Mouse (Mus musculus): ENCODE data around the gene Tigd3. TPM values are rescaled to one million over a fixed set of nuclear protein-coding genes. Genes with fewer than 3 reads are reported as not detected.
A peak's percentile ranks its signal among the peaks of the same experiment; 100 is the strongest.

The Tigd3 gene
- polyA plus RNA-seq, 1 experiment from 2014 or later, result 7.4 TPM

DNA sequence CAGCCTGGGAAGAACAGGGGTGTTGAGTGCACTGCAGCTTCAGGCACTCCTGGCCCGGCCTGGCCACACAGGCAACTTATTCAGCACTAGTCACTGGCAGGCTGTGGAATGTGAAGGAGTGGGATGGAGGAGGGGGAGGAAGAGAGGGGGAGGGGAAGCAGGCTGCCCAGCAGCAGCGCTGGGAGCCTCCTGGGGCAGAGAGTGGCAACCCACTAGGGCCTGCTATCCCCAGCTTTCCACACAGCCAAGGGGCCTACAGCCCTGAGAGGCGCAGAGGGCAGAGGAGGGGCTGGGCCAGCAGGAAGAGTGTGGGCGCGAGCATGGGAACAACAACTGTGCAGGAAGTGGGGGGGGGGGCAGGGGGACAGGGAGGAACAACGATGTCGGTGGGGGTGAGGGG lies 22.7 kb downstream of the Tigd3 start:
- Histone ChIP-seq H3K36me3 (replicated peaks) (peaks cover 61% of the 10 kb centered on the region), H3K4me3 (peak overlapping the region; percentile 45), H3K9me3 (no peaks in the 10 kb centered on the region), H3K4me1 (peaks cover 61% of the 10 kb centered on the region), H3K27me3 (replicated peaks; ENCODE audit: low read depth, poor library complexity, severe bottlenecking) (no peaks in the 10 kb centered on the region), H3K27ac (replicated peaks) (peak overlapping the region; percentile 89)
- DNase-seq (ENCODE audit: low spot score), result peak; percentile 84
- WGBS, result 4% methylated on average over 7 of the region's 7 CpGs

DNA sequence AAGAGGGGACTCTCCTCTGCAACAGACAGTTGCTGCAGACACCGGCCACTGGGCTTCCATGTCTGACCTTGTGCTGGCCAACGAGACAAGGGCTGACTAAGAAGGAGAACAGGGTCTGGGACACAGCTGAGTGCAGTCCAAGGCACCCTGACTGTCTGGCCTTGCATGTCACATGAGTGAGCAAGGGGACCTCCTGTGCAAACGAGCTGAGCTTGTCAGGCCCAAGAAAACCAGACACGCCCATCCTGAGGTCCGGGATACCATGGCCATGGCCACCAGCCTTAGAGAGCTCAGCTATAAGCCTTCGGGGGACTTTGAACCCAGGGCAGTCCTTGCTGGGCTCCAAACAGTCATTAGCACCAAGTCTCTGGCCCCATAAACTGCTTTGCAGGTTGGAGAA lies 25.9 kb downstream of the Tigd3 start:
- H3K27ac ChIP-seq (replicated peaks), result 0 out of 2 replicates have a peak overlapping the region, but pooled peaks have one; percentile 11
- H3K27me3 ChIP-seq (replicated peaks; ENCODE audit: low read depth, poor library complexity, severe bottlenecking), result no peaks in the 10 kb centered on the region
- 88% methylated on average over 6 of the region's 6 CpGs for WGBS
- peaks cover 91% of the 10 kb centered on the region for H3K36me3 ChIP-seq (replicated peaks)
- no peak for DNase-seq (ENCODE audit: low spot score)
- no peak overlapping the region for H3K4me3 ChIP-seq
- peaks cover 39% of the 10 kb centered on the region for H3K4me1 ChIP-seq
- no peaks in the 10 kb centered on the region for H3K9me3 ChIP-seq

DNA sequence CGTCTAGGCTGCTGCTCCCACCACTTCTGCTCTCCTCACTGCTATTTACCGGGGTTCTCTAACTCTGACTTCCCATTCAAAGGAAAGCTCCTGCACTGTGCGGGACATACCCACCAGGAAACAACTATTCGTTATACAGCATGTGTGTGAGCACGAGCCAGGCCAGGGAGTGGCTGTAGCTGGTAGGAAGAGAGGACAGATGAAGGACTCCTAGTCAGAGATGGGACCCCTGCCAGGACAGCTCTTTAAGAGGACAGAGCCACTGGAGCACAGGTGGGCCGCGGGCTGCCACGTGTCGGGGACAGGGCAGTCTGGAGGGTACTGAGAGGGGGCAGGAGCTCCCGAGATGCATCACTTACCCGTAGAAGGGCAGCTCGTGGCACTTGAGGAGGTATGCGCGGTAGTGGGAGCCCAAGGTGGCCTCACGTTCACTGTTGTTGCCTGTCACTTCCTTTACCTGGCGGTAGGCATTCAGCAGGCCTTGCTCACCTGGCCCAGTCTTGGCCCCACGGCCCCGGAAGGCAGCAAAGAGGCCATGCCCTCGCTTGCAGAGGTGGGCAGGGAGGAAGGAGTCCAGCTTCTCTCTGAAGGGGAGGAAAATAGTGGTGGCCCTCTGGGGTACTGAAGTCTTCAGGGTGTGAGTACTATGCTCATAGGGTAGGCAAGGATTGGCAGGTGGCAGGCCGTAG lies 29.1 kb downstream of the Tigd3 start:
- Histone ChIP-seq H3K9me3 (peaks cover 12% of the 10 kb centered on the region), H3K27me3 (replicated peaks; ENCODE audit: low read depth, poor library complexity, severe bottlenecking) (no peaks in the 10 kb centered on the region), H3K4me1 (peaks cover 8% of the 10 kb centered on the region; the same call in 1 of the 2 replicates), H3K4me3 (no peak overlapping the region), H3K36me3 (replicated peaks) (peaks cover 100% of the 10 kb centered on the region), H3K27ac (replicated peaks) (no peak overlapping the region)
- no peak for DNase-seq (ENCODE audit: low spot score)
- WGBS, result 96% methylated on average over 20 of the region's 20 CpGs

DNA sequence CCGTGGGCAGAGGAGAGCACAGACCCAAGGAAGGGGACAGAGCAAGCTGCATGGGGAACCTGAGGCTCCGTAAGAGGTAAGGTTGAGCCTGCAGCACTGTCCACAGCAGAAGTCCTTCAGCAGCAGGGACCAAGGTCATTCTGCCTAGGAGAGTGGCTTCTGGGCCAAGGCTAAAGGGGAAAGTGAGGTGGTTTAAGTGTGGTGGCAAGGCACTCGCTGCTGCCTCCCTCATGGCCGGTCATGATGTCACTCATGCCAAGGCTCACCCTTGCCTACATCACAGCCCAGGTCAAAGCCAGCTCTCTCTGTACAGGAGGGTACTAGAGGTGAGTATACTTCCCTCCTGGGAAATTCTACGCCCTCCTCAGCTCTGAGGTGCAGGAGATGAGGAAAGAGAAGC lies 30.2 kb downstream of the Tigd3 start:
- WGBS, result 91% methylated on average over 5 of the region's 5 CpGs
- Histone ChIP-seq H3K27ac (replicated peaks) (no peak overlapping the region), H3K4me3 (no peak overlapping the region), H3K36me3 (replicated peaks) (peaks cover 100% of the 10 kb centered on the region), H3K27me3 (replicated peaks; ENCODE audit: low read depth, poor library complexity, severe bottlenecking) (no peaks in the 10 kb centered on the region), H3K4me1 (0 out of 2 replicates have a peak, but pooled peaks cover 7% of the 10 kb centered on the region), H3K9me3 (peaks cover 12% of the 10 kb centered on the region)
- DNase-seq (ENCODE audit: low spot score), result no peak

DNA sequence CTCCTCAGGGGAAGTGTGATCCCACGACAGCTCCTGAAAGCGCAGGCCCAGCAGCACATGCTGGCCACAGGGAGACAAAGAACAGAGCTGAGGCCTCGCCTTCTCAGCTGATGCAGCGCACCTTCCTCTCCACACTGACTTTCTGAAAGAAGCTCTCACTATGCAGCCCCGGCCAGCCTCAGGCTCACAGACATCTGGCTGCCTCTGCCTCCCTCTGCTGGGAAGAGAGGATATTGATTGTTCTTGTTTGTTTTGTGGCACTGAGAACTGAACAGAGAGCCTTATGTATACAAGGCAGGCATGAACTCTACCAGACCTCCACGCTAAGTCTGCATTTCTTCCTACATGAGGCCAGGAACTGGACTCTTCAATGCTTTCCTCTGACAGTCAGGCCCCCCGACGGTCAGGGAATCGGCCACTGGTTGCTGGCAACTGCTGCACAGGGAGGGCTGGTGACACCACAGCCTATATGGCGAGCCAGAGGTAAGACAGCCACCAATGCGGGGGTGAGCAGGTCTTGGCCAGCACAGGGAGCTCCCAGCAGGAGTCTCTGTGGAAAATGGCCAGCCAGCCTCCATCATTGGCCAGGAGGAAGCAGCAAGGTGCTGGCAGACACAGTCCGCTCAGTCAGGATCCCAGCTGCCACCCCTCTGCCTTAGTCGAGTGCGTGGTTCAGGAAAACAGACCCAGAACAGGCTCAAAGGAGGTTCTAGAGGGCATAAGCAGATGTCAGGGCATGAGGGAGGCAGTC lies 31.4 kb downstream of the Tigd3 start:
- Histone ChIP-seq H3K4me1 (0 out of 2 replicates have a peak, but pooled peaks cover 3% of the 10 kb centered on the region), H3K36me3 (replicated peaks) (peaks cover 100% of the 10 kb centered on the region), H3K27me3 (replicated peaks; ENCODE audit: low read depth, poor library complexity, severe bottlenecking) (no peaks in the 10 kb centered on the region), H3K27ac (replicated peaks) (no peak overlapping the region), H3K4me3 (no peak overlapping the region), H3K9me3 (peaks cover 12% of the 10 kb centered on the region)
- 96% methylated on average over 14 of the region's 14 CpGs for WGBS
- DNase-seq (ENCODE audit: low spot score), result no peak

DNA sequence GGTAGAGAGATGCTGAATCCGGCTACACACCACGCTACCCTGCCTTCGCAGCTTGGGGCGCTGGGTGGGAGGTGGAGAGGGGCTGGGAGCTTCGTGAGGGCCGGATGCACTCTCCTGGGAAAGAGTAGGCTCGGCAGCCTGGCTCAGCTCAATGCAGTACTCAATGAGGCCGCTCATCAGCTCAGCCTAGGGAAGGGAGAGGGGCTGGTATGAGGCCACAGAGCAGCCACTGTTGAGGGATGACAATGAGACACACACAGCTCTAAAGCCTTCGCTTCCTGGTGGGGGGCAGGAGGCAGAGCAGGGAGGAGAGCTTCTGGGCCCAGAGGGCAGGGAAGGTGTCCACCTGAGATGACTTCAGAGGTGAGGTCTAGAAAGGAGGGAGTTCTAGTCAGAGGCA lies 37.3 kb downstream of the Tigd3 start:
- H3K9me3 ChIP-seq, result peaks cover 4% of the 10 kb centered on the region; the same call in 1 of the 2 replicates
- H3K27ac ChIP-seq (replicated peaks), result no peak overlapping the region
- H3K4me1 ChIP-seq, result 0 out of 2 replicates have a peak, but pooled peaks cover under 1% of the 10 kb centered on the region
- H3K4me3 ChIP-seq, result peak overlapping the region; percentile 5; the same call in 1 of the 2 replicates
- no peak for DNase-seq (ENCODE audit: low spot score)
- H3K27me3 ChIP-seq (replicated peaks; ENCODE audit: low read depth, poor library complexity, severe bottlenecking), result no peaks in the 10 kb centered on the region
- WGBS, result 65% methylated on average over 9 of the region's 9 CpGs
- H3K36me3 ChIP-seq (replicated peaks), result peaks cover 96% of the 10 kb centered on the region

DNA sequence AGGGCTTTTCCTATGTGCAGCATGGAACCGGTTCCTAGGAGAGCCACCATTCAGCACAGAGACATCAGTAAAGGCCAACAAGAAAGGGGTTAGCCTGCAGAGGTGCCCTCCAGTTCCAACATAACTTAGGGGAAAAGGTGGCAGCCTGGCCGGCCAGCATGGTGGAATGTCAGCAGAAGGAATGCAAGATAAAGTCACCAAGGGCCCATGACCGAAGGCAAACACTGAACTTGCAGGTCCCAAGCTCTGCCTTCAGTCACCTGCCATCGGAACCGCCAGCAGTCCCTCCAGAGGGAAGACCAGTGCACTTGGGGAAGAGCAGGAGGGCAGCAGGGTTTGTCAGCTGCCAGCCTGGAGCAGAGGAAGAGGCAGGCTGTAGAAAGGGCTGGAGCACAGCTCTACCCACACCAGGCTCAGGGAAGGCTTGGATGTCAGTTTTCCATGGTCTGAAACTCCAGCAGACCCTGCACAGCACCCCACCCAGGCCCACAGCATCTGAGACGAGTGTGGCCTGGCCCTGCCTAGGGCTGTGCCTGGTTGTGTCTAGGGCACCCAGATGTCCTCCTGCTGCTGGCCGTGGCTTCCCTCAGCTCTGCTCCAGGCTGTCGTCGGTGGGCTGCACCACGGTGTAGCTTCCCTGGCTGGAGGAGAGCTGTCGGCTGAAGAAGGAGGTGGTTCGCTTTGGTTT lies 41.8 kb downstream of the Tigd3 start:
- no peak for DNase-seq (ENCODE audit: low spot score)

DNA sequence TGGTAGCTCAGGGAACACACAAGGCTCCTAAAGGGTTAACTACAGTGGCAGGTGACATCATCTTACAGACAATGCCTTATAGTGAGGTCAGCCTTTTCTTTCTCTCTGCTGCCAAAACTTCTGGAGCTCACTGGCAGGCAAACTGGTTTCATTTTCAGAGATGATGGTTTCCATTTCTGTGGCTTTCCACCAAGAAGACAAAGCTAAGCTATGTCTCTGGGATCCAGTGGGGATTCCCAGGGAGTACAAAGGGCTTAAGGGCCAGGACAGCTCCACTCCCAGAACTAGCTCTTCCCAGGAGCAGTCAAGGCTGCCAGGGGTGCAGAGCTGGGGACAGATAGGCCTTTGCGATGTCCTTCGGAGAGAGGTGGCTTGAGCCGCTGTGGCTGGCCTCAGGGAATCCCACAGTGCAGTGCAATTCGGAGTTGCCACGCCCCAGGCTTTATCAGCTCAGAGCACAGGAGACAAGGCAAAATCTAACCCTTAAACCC lies 42.4 kb downstream of the Tigd3 start:
- Histone ChIP-seq H3K27me3 (replicated peaks; ENCODE audit: low read depth, poor library complexity, severe bottlenecking) (no peaks in the 10 kb centered on the region), H3K27ac (replicated peaks) (peak overlapping the region; percentile 44; the same call in 1 of the 2 replicates), H3K4me1 (peaks cover 44% of the 10 kb centered on the region), H3K9me3 (no peaks in the 10 kb centered on the region), H3K4me3 (no peak overlapping the region), H3K36me3 (replicated peaks) (peaks cover 50% of the 10 kb centered on the region)
- 74% methylated on average over 5 of the region's 5 CpGs for WGBS
- no peak for DNase-seq (ENCODE audit: low spot score)

More for the DNA sequence above, 41.8 kb downstream of the Tigd3 start:
- H3K36me3 ChIP-seq (replicated peaks), result peaks cover 56% of the 10 kb centered on the region
- peaks cover 37% of the 10 kb centered on the region for H3K4me1 ChIP-seq
- WGBS, result 90% methylated on average over 12 of the region's 12 CpGs
- H3K9me3 ChIP-seq, result no peaks in the 10 kb centered on the region
- no peaks in the 10 kb centered on the region for H3K27me3 ChIP-seq (replicated peaks; ENCODE audit: low read depth, poor library complexity, severe bottlenecking)
- H3K4me3 ChIP-seq, result 0 out of 2 replicates have a peak overlapping the region, but pooled peaks have one; percentile 6
- H3K27ac ChIP-seq (replicated peaks), result no peak overlapping the region

DNA sequence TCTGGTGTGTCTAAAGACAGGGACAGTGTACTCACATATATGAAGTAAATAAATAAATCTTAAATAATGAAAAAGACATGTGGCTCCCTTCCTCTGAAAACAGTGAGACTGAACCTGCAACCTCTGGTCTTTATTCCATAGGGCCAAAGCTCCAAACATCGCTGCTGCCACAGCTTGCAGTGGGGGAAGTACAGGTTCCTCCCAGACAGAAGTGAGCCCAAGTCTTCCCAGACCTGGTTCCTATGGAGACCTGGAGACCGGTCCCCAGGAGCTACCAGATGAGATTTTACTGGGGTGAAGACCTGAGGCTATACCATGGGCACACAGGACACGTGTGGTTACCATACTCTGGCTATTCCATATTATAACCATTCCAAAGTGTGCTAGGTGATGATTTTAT lies 43.1 kb downstream of the Tigd3 start:
- peaks cover 43% of the 10 kb centered on the region for H3K36me3 ChIP-seq (replicated peaks)
- no peak overlapping the region for H3K27ac ChIP-seq (replicated peaks)
- H3K4me1 ChIP-seq, result peaks cover 51% of the 10 kb centered on the region
- WGBS, result 81% methylated on average over 3 of the region's 3 CpGs
- H3K9me3 ChIP-seq, result no peaks in the 10 kb centered on the region
- no peaks in the 10 kb centered on the region for H3K27me3 ChIP-seq (replicated peaks; ENCODE audit: low read depth, poor library complexity, severe bottlenecking)
- no peak for DNase-seq (ENCODE audit: low spot score)
- no peak overlapping the region for H3K4me3 ChIP-seq

DNA sequence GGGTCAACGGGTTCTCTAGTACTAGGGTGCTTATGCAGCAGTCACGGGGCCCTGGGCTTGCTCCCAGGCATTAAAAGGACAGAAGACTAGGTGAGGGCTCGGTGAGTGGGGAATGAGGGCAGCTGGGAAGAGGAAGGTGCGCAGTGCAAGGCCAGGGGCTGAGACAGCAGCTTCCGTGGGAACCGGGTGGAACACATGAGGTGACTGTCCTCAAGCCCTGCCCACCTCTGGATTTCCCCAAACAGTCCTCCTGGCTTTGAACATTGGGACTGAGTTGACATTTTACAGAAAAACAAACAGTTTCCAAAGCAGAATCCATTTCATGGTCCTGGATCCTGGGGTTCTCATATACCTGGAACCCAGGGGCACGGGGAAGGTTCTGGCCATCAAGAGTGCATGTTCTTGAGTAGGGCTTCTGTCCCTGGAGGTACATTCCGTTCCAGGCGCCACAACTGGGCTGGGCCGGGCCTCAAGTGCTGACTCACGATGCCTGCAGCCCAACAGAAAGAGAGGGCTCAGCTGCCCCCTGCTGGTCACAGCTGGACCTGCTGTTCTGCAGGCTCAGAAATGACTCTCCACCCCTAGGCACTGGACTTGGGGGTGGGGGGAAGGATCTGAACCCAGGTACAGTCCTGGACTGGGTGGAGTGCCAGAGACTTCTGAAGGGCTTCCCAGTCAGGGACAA lies 44.0 kb downstream of the Tigd3 start:
- H3K9me3 ChIP-seq, result no peaks in the 10 kb centered on the region
- H3K4me3 ChIP-seq, result peak overlapping the region; percentile 32; the same call in 1 of the 2 replicates
- peak overlapping the region; percentile 93 for H3K27ac ChIP-seq (replicated peaks)
- DNase-seq (ENCODE audit: low spot score), result peak; percentile 92
- no peaks in the 10 kb centered on the region for H3K27me3 ChIP-seq (replicated peaks; ENCODE audit: low read depth, poor library complexity, severe bottlenecking)
- H3K36me3 ChIP-seq (replicated peaks), result peaks cover 34% of the 10 kb centered on the region
- peaks cover 59% of the 10 kb centered on the region for H3K4me1 ChIP-seq
- 32% methylated on average over 11 of the region's 11 CpGs for WGBS

DNA sequence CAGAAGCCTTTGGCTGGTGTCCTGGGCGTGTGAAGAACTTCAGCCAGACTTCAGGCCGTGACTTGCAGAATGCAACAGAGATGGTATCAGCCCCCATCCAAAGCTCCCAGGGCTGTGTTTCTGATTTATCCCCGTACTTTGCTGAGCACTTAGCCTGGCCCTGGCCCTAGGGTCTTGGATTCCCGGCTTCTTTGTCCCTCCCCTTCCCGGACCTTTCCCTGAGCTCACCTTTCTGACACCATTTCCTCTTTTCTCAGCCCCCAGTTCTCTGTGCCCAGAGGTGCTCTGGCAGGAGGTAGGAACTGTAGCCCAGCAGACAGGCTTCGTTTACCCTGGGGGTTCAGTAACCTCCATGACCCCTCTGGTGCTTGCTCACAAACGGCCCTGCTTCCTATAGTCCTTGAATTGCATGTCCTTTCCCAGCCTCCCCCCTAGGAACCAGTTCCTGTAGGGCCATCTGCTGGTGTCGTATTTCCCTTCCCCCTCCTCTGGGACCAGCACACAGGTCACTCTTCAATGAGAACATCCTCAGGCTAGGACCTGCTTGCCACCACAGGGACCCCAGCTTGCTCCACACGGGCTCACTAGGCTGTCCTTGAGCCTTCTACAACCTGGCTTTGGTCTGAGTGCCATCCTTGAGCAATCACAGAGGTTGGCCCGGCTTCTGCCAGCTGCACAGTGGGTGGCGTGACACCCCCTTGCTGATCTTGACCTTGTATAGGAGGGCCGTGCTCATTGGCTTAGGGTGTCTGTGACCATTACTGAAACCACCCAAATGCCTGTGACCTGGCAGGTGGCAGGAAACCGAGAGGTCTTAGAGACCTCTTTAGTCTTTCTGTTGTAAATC lies 44.9 kb downstream of the Tigd3 start:
- H3K4me3 ChIP-seq, result peak overlapping the region; percentile 52
- H3K36me3 ChIP-seq (replicated peaks), result peaks cover 27% of the 10 kb centered on the region
- peak; percentile 48 for DNase-seq (ENCODE audit: low spot score)
- 28% methylated on average over 13 of the region's 13 CpGs for WGBS
- no peaks in the 10 kb centered on the region for H3K9me3 ChIP-seq
- H3K4me1 ChIP-seq, result peaks cover 69% of the 10 kb centered on the region
- H3K27me3 ChIP-seq (replicated peaks; ENCODE audit: low read depth, poor library complexity, severe bottlenecking), result no peaks in the 10 kb centered on the region
- H3K27ac ChIP-seq (replicated peaks), result peak overlapping the region; percentile 93
